Mouse (Mus musculus) embryo, embryonic 11.5 days (tissue): ENCODE measurements around the gene Psmc6.

Experiments
- DNase-seq: peaks from one replicate; pipeline ENCODE4 v3.0.0-alpha.2; 2012; ENCODE audit warnings: low read depth, low spot score

Gene Psmc6

DNA sequence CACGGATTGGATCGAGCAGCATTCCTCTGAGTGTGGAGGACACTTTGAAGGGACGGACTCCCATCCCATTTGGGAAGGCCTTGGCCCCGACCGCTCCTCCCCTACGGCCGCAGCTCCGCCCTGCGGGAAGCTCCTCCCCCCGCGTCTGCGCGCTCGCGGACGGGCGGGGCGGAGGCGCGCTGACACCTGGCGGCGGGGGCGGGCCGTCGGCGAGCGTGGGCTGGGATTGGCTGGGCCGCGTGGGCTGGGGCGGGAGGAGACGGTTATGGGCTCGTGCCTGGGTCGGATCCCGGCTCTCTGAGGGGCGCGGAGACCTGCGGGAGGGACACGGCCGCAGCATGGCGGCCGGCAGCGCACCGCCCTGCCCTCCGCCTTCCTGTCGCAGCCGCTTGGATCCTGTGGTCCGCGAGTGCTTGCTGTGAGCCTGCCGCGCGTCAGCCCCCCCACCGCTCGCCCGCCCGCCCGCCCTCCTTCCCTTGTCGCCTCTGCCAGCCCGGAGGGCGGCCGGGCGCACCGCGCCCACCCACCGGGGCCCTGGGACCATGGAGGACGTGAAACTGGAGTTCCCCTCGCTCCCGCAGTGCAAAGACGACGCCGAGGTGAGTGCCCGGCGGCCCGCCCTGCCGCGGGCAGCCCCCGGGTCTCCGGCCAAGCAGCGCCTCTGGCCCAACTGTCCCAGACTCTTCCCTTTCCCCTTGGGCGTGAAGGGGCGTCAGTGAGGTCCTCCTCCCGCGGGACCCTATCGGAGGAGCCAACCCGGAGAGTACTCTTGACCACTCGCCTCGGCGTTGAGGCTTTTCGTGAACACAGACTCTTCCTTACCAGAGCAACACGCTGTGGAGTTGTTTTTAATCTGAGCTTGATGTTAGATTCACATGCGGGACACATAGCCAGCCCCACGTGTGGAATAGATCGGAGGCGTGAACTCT, 21.6 kb downstream of the Psmc6 start, which contains the start of gene Styx:
TSS of gene Styx (plus strand) at position 163 of the 929 bp plus-strand sequence.
- peak; percentile 89 for DNase-seq

DNA sequence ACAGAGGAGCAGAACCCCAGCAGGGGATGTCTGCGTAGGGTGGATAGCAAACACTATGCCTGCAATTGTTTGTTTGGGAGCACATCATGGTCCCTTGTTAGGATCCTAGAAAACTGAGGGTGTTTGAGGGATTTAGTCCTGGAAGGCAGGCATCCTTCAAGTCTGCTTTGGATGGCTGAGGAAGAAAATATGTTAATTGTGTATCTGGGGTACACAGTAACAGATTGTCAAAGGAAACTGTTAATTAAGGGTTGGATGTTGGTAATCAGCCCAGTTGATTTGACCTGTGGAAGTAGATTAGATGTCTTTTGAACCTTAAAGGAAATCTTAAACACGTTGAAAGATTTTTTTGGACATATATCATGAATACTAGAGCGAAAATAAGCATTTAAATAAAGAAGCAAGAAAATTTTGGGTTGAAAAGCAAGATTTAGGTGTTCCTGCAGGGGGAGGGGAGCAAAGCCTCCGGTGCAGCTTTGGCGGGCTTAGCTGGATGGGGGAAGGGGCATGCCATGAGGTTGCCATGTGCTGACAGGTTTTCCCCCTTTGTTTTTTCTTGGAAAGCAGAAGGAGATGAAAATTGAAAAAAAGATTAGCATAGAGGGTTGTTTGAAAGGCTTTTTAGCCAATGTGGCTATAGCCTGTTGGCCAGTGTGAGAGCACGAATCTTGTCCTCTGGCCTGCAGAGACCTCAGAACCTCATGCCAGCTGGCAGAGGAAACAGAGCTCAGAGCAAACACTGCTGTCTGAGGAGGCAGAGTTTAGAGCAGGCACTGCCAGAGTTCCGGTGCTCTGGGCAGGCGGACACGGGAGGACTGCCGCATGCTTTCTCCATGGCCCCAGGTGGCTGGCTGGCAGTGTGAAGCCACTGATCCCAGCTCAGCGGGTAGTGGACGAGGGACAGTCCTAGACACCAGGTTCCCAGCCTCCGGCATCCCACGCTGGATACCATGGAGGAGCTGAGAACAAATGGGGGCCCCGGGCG, 34.9 kb downstream of the Psmc6 start:
- no peak for DNase-seq

DNA sequence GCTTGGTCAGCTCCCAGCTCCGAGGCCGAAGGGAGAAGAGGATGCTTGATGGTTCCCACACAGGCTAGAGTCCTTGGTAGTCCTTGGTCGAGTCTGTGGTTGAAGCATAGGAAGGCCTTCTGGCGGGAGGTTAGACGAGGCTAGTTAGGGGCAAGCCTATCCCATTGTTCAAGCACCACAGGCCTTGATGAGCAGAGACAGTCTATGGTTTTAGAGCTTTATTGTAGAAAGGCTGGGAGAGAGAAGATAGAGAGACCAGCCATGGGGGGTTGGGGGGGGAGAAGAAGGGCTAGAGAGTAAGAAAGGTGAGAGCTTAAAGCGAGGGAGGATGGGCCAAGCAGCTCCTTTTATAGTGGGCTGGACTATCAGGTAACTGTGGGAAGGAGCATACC, 35.6 kb downstream of the Psmc6 start:
- no peak for DNase-seq

DNA sequence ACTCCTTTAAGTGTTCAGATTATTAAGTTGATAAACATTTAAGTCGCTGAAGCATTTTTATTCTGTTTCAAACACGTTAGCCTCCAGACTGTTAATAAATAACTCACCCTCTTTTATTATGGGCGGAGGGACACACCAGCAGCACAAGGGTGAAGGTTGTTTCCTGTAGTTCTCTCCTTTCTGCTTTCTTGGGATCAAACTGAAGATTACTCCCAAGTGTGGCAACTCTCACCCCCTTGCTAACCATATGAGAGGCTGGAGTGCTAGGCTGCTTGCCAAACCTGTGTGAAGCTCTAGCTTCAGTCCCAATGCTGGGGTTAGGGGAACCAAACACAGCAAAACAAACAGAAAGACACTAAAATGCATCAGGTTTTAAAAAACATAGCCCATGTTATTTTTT, 49.2 kb downstream of the Psmc6 start:
- no peak for DNase-seq

DNA sequence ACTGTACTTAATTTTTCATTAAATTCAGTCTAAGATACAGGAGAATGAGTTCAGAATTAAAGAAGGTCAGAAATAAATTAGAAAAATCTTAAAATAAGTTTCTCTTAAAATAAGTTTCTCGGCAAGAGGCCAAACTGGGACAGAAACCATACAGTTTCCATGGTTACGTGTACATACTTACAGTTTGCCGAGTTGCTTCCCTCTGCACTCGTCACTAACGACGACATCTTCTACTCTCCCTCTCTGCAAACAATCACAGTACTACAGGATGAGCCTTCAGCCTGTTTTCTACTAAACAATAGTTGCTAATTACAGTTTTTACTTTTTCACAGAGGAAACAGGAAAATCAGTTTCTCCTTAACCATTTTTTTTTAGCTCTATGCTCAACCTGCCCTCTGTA, 51.2 kb downstream of the Psmc6 start:
- DNase-seq: no peak

DNA sequence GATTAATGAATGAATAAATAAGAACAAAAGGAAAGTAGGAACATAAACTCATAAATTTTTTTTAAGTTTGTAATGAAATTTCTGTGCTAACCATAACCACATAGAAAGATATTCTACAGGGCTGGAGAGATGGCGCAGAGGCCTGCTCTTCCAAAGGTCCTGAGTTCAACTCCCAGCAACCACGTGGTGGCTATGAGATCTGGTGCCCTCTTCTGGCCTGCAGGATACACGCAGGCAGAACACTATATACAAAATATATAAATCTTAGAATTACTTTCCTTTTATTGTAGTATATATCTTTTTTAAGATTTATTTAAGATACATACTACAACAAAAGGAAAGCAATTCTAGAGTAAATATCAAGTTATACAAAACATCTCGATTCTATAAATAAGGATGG, 53.3 kb downstream of the Psmc6 start:
- no peak for DNase-seq

DNA sequence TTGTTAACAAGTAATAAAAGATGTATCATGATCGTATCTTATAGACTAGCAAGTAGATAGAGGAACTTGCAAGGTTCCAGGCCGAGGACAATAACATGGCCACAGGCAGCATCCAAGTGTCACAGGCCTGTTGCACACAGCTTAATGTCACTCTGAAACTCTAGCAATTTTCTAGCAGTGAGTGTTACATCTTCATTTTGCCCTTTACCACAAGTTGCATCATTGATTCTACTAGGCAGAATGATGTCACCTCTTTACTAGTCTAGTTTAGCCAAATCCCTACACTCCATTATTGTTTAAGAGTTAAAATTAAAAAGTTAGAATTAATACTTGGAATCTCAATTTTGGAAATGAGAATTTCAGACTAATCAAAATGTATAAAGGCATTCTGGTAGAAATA, 56.0 kb downstream of the Psmc6 start:
- DNase-seq: no peak

DNA sequence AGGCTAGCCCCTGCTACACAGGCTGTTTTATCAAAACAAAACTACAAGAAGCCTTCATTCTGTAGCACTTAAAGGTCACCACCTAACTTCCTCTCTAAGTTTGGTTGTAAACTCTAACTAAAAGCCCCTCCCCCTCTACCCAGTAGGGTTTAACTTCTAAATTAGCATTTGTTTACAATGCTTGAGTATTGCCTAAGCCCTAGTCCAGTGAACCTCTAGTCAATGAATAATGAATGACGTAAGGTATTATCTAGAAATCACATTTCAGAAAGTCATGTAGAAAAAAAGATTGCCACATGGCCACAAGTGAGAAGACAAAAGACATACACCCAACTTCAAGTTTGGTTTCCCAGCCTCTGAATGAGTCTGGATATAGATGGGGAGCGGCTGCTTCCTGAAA, 57.9 kb downstream of the Psmc6 start:
- no peak for DNase-seq

DNA sequence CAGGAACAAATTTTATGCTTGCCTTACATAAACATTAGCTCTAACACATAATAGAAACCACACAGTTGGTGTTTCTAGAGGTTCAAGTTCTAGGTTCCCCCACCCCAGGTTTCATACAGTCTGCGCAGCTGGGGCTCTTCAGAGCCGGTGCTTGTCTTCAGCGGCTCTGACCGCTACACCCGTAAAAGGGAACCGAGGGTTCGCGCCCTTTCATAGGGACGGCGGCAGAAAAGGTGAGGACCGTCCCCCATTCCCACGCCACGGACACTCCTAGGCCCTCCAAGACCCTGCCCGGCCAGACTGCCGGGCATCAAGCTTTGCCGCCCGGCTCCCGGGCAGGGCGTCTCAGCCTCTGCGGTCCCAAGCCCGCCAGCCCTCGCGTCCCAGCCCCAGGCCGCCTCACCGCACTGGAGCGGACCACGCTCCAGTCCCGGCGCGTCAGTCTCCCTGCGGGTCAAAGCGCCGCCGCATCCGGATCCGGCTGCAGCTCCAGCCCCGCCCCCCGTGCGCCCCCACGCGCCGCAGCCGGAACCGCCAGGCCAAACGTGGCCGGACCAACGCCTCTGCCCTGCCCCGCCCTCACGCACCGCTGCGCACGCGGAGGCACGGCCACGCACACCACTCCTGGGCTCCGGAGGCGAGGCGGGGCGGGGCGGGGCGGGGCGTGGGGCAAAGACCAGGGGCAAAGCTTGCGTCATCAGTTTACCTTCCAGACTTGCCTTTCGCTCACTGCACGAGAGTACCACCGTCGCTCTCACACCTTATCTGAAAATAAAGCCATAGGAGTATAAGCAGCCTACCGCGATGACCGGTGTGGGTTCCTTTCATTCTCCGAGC, 59.0 kb downstream of the Psmc6 start:
- DNase-seq: peak; percentile 81

DNA sequence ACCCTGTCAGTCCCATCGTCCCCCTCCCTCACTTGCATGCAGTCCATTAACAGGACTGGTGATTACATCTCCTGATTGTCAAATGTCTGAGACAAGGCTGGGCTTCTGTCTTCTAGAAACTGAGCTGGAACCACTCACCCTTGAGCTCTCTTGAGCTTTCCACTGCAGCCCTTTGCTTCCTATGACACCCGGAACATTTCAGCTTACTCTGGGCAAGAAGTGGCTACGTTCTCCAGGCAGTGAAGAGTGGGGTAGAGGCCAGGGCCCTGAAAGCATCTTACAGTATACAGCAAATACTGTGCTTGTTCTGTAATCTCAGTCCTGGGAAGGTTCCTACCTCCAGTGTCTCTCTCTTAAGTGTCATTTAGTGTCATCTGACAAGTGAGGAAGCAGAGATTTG, 59.6 kb downstream of the Psmc6 start:
- DNase-seq: no peak
